Comparison of ENCODE assay signal across 8 mouse cellular contexts in the genomic region with DNA sequence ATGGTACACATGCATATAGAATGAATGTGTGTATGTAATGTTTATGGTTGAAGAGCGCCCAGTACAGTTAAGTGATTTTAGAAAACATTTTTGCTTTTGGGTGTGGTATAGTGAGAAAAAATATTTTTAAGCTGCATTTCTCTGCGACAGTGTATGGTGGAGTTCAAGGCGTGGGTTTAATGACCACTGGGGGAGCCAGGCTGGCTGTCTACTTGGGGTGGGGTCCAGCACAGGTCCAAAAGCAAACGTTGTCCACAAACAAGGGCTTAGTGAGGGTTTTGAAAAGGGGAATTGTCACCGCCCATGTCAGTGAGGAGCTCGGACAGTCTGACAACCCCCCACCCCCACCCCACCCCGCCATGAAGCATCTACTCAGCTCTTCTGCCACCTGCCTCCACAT. TPM values are rescaled to one million over a fixed set of nuclear protein-coding genes. Genes with fewer than 3 reads are reported as not detected.
DNase-seq lines count a peak whose midpoint lies in the region; ATAC-seq and TF ChIP-seq lines count a peak whose summit lies in the region.

No protein-coding gene starts in this region.

- under 1% methylated on average over 7 of the region's 7 CpGs for WGBS in lung, embryonic 14.5 days
- WGBS in kidney, embryonic 16.5 days, result under 1% methylated on average over 7 of the region's 7 CpGs
- WGBS in midbrain, postnatal 0 days, result under 1% methylated on average over 7 of the region's 7 CpGs

- intact Hi-C loops in gastrocnemius, postnatal 14 days (cut with DNase I; ENCODE audit: low total_unique reads), result no loop called here

- H3K27ac ChIP-seq in lung, embryonic 14.5 days (ENCODE audit: low read depth), result peak overlapping the region; percentile 98
- H3K27ac ChIP-seq in kidney, embryonic 16.5 days (ENCODE audit: low read length), result peak overlapping the region; percentile 99
- peak overlapping the region; percentile 95 for H3K27ac ChIP-seq in midbrain, postnatal 0 days (ENCODE audit: low read depth, low read length)

- peaks cover 58% of the 10 kb centered on the region for H3K4me1 ChIP-seq in lung, embryonic 14.5 days (ENCODE audit: insufficient read depth)
- H3K4me1 ChIP-seq in kidney, embryonic 16.5 days (ENCODE audit: insufficient read depth, low read length), result peaks cover 76% of the 10 kb centered on the region
- H3K4me1 ChIP-seq in midbrain, postnatal 0 days (ENCODE audit: insufficient read depth, low read length), result peaks cover 37% of the 10 kb centered on the region

- no peaks in the 10 kb centered on the region for H3K9me3 ChIP-seq in lung, embryonic 14.5 days (ENCODE audit: low read depth, low read length)
- no peaks in the 10 kb centered on the region for H3K9me3 ChIP-seq in kidney, embryonic 16.5 days (ENCODE audit: low read length)
- H3K9me3 ChIP-seq in midbrain, postnatal 0 days (ENCODE audit: low read length), result no peaks in the 10 kb centered on the region

- peak; percentile 25; the same call in 1 of the 2 replicates for ATAC-seq in lung, embryonic 14.5 days (ENCODE audit: insufficient read depth)
- peak; percentile 24; the same call in 1 of the 2 replicates for ATAC-seq in kidney, embryonic 16.5 days (ENCODE audit: low FRiP score, low TSS enrichment)
- ATAC-seq in midbrain, postnatal 0 days (ENCODE audit: low FRiP score), result peak; percentile 59

- peak overlapping the region; percentile 80 for H3K4me2 ChIP-seq in lung, embryonic 14.5 days
- H3K4me2 ChIP-seq in kidney, embryonic 16.5 days (replicated peaks; ENCODE audit: low read depth, low read length), result peak overlapping the region; percentile 64
- peak overlapping the region; percentile 66 for H3K4me2 ChIP-seq in midbrain, postnatal 0 days (ENCODE audit: low read depth, low read length, poor library complexity, severe bottlenecking)

- 0 out of 2 replicates have a peak, but pooled peaks cover 5% of the 10 kb centered on the region for H3K36me3 ChIP-seq in lung, embryonic 14.5 days (ENCODE audit: insufficient read depth)
- H3K36me3 ChIP-seq in kidney, embryonic 16.5 days (ENCODE audit: insufficient read depth, low read length), result no peaks in the 10 kb centered on the region
- no peaks in the 10 kb centered on the region for H3K36me3 ChIP-seq in midbrain, postnatal 0 days (ENCODE audit: insufficient read depth, low read length)

- peak overlapping the region; percentile 50 for H3K9ac ChIP-seq in lung, embryonic 14.5 days
- H3K9ac ChIP-seq in kidney, embryonic 16.5 days (replicated peaks; ENCODE audit: low read length), result peak overlapping the region; percentile 70
- H3K9ac ChIP-seq in midbrain, postnatal 0 days (replicated peaks; ENCODE audit: low read length, poor library complexity, severe bottlenecking), result peak overlapping the region; percentile 59

- peak overlapping the region; percentile 40 for H3K4me3 ChIP-seq in lung, embryonic 14.5 days (ENCODE audit: low read depth, low read length)
- peak overlapping the region; percentile 43 for H3K4me3 ChIP-seq in kidney, embryonic 16.5 days (ENCODE audit: low read length)
- peak overlapping the region; percentile 32 for H3K4me3 ChIP-seq in midbrain, postnatal 0 days (ENCODE audit: low read depth, low read length)

- peak; percentile 21; the same call in 1 of the 2 replicates for TF ChIP-seq CTCF in lung, embryonic 14.5 days (IDR thresholded peaks at IDR 0.05; ENCODE audit: low read depth)
- TF ChIP-seq CTCF in midbrain, postnatal 0 days (IDR thresholded peaks at IDR 0.05), result peak; percentile 50

- H3K27me3 ChIP-seq in lung, embryonic 14.5 days (ENCODE audit: insufficient read depth, low read length), result no peaks in the 10 kb centered on the region
- no peaks in the 10 kb centered on the region for H3K27me3 ChIP-seq in kidney, embryonic 16.5 days (ENCODE audit: insufficient read depth, low read length)
- H3K27me3 ChIP-seq in midbrain, postnatal 0 days (ENCODE audit: insufficient read depth, low read length), result no peaks in the 10 kb centered on the region

- DNase-seq in lung, embryonic 14.5 days, result no peak
- DNase-seq in lung, postnatal 14 days, result no peak
- peak; percentile 80 for DNase-seq in cerebellum, adult 9-11 months
- peak; percentile 46 for DNase-seq in gastrocnemius, postnatal 14 days
- DNase-seq in midbrain, postnatal 0 days (ENCODE audit: low spot score), result no peak
- no peak for DNase-seq in Muller cell, postnatal 12 days (ENCODE audit: inconsistent ontology term)
- no peak for DNase-seq in urinary bladder, postnatal 10 days (ENCODE audit: low spot score)

RNA-seq across cellular contexts. Expression of gene Frmd8, which starts 28.9 kb away (rescaled TPM):
- polyA plus RNA-seq in lung, embryonic 14.5 days (2014; fragmentation: Nextera tagmentation; extraction: Ambion mirVana), result 37.9 and 42.2 TPM in 2 replicates
- 1 to 10 TPM; 7.1 to 7.7 TPM for total RNA-seq in gastrocnemius, postnatal 14 days (2021)
- polyA plus RNA-seq in kidney, embryonic 16.5 days (2015; fragmentation: Nextera tagmentation; extraction: Ambion mirVana), result 50.6 and 52.9 TPM in 2 replicates
- 11.2 and 19.1 TPM in 2 replicates for total RNA-seq in midbrain, postnatal 0 days (2014; rRNA removed)
- polyA plus RNA-seq in midbrain, postnatal 0 days (2015; fragmentation: Nextera tagmentation; extraction: Ambion mirVana), result 11.2 and 11.7 TPM in 2 replicates

RNA-seq across cellular contexts. Expression of gene Slc25a45, which starts 31.5 kb away (rescaled TPM):
- 2.4 TPM in 2 replicates for polyA plus RNA-seq in lung, embryonic 14.5 days (2014; fragmentation: Nextera tagmentation; extraction: Ambion mirVana)
- total RNA-seq in gastrocnemius, postnatal 14 days (2021), result 1 to 10 TPM; 2.1 to 2.3 TPM
- polyA plus RNA-seq in kidney, embryonic 16.5 days (2015; fragmentation: Nextera tagmentation; extraction: Ambion mirVana), result 14.8 and 15.7 TPM in 2 replicates
- total RNA-seq in midbrain, postnatal 0 days (2014; rRNA removed), result 3.7 and 4.8 TPM in 2 replicates
- 2.1 and 2.7 TPM in 2 replicates for polyA plus RNA-seq in midbrain, postnatal 0 days (2015; fragmentation: Nextera tagmentation; extraction: Ambion mirVana)

RNA-seq across cellular contexts. Expression of gene Tigd3, which starts 47.8 kb away (rescaled TPM):
- 2.7 and 3.8 TPM in 2 replicates for polyA plus RNA-seq in lung, embryonic 14.5 days (2014; fragmentation: Nextera tagmentation; extraction: Ambion mirVana)
- under 1 TPM; 0.42 to 0.66 TPM for total RNA-seq in gastrocnemius, postnatal 14 days (2021)
- polyA plus RNA-seq in kidney, embryonic 16.5 days (2015; fragmentation: Nextera tagmentation; extraction: Ambion mirVana), result 3.7 and 4.4 TPM in 2 replicates
- 9.0 and 11.4 TPM in 2 replicates for total RNA-seq in midbrain, postnatal 0 days (2014; rRNA removed)
- 10.6 and 10.9 TPM in 2 replicates for polyA plus RNA-seq in midbrain, postnatal 0 days (2015; fragmentation: Nextera tagmentation; extraction: Ambion mirVana)

Comparison
In these comparisons a context has a peak if more than half of its experiments do, and no peak if none do; other contexts are left out.
1. DNase-seq: peak in cerebellum, adult 9-11 months (single experiment) and gastrocnemius, postnatal 14 days (single experiment); none in lung, embryonic 14.5 days (single experiment), lung, postnatal 14 days (single experiment), midbrain, postnatal 0 days (single experiment), Muller cell, postnatal 12 days (single experiment) and urinary bladder, postnatal 10 days (single experiment).
2. Peak in every context shown above with its lines, with median percentiles within 50 percentile points of each other: ATAC-seq, H3K27ac ChIP-seq, H3K4me2 ChIP-seq, H3K4me3 ChIP-seq and H3K9ac ChIP-seq.